Mouse (Mus musculus): Measurements from ENCODE around the gene Gm20767. TPM values are rescaled to one million over a fixed set of nuclear protein-coding genes. Genes with fewer than 3 reads are reported as not detected.
"Not testable (repeated sequence)": the region's sequence is repeated elsewhere in the genome, so short reads cannot be mapped to it uniquely, and the experiment has no call there.

Gene Gm20767
- polyA plus RNA-seq, 1 experiment = not detected

GRCm38 (mm10) chr13:120196189-120196821, 56.3 kb downstream of the Gm20767 start:
- not testable (repeated sequence) for H3K36me3 ChIP-seq (ENCODE audit: control insufficient read depth, insufficient read depth, low read length); H3K4me1 ChIP-seq (ENCODE audit: control insufficient read depth, insufficient read depth, low read length); H3K4me3 ChIP-seq (ENCODE audit: control insufficient read depth, low read depth, low read length); H3K27me3 ChIP-seq (ENCODE audit: control insufficient read depth, insufficient read depth, low read length); H3K27ac ChIP-seq (ENCODE audit: control insufficient read depth, insufficient read depth, low read depth, low read length)

Other genes starting within 250 kb of the Gm20767 start
- gene Tcstv1, start 245.5 kb upstream of the Gm20767 start, polyA plus RNA-seq (2012; rRNA removed) = not detected in 2 replicates
- gene Gm21761, start 211.0 kb upstream of the Gm20767 start, polyA plus RNA-seq (2012; rRNA removed) = not detected in 2 replicates
- not detected in 2 replicates for gene B020031M17Rik, start 189.4 kb upstream of the Gm20767 start, polyA plus RNA-seq (2012; rRNA removed)
- gene Gm36079, start 113.2 kb upstream of the Gm20767 start, polyA plus RNA-seq (2012; rRNA removed) = not detected in 2 replicates
- 0.04 and 0.13 TPM in 2 replicates for gene Gm21188, start 88.1 kb upstream of the Gm20767 start, polyA plus RNA-seq (2012; rRNA removed)
- not detected in 2 replicates for gene Gm21818, start 32.2 kb downstream of the Gm20767 start, polyA plus RNA-seq (2012; rRNA removed)
- gene Gm21762, start 75.7 kb downstream of the Gm20767 start, polyA plus RNA-seq (2012; rRNA removed) = 0.22 TPM in 1 of 2 replicates, not detected in the other
- not detected in 2 replicates for gene Gm21731, start 98.9 kb downstream of the Gm20767 start, polyA plus RNA-seq (2012; rRNA removed)
- not detected in 2 replicates for gene AF067061, start 122.9 kb downstream of the Gm20767 start, polyA plus RNA-seq (2012; rRNA removed)
- gene BC147527, start 160.1 kb downstream of the Gm20767 start, polyA plus RNA-seq (2012; rRNA removed) = 0.10 TPM in 1 of 2 replicates, not detected in the other
- not detected in 2 replicates for gene Tcstv3, start 176.6 kb downstream of the Gm20767 start, polyA plus RNA-seq (2012; rRNA removed)

Data from testis, adult 2 months (tissue).